Mouse (Mus musculus): ENCODE measurements at regions not wholly inside any gene's neighbourhood (a gene's known extent, or its start where the extent isn't known, plus 50 kb on each side); places are given as distances from the start of the nearest gene placed in this dataset.

GRCm38 (mm10) chr1:113358242-113358641, 1493.5 kb upstream of the Dsel start:
- Histone ChIP-seq H3K4me3 (replicated peaks in 1 of 3; ENCODE audit: low read depth in 2 of 3, low read length in 2 of 3, poor library complexity in 1 of 3) (no peak overlapping the region), H3K4me1 (ENCODE audit: control insufficient read depth in 1 of 2, insufficient read depth in 2 of 2) (no peaks in the 10 kb centered on the region), H3K27me3 (replicated peaks) (no peaks in the 10 kb centered on the region), H3K79me2 (replicated peaks; ENCODE audit: control insufficient read depth, extremely low read depth, insufficient read depth, poor library complexity, severe bottlenecking) (no peaks in the 10 kb centered on the region), H3K9ac (ENCODE audit: insufficient read depth, low read depth) (no peak overlapping the region), H3K4me2 (ENCODE audit: insufficient read depth, low read depth, poor library complexity, severe bottlenecking) (no peak overlapping the region), H3K9me3 (replicated peaks; ENCODE audit: low read length) (peaks cover 30% of the 10 kb centered on the region), H3K27ac (ENCODE audit: insufficient read depth, low read depth) (no peak overlapping the region), H3K36me3 (replicated peaks in 1 of 2; ENCODE audit: control insufficient read depth in 1 of 2, insufficient read depth in 1 of 2, low read length in 1 of 2) (no peaks in the 10 kb centered on the region)
- dilution Hi-C loops (cut with MboI; ENCODE audit: extremely low pct_ligation_motif_present, extremely low pct_unique_long_range_greater_than_20kb, low sequenced_read_pairs) (no loop called here), in situ Hi-C loops (cut with MboI; ENCODE audit: low pct_ligation_motif_present, low pct_unique_long_range_greater_than_20kb, low sequenced_read_pairs) (no loop called here)
- no peak for DNase-seq (ENCODE audit: extremely low read depth)
- TF ChIP-seq USF1 (IDR thresholded peaks at IDR 0.05; ENCODE audit: low read depth, low read length) (no peak), BHLHE40 (IDR thresholded peaks at IDR 0.05; ENCODE audit: low read depth, low read length) (no peak), CHD2 (IDR thresholded peaks at IDR 0.05; ENCODE audit: low read length) (no peak), ELF1 (IDR thresholded peaks at IDR 0.05; ENCODE audit: low read depth, low read length) (no peak), JUND (conservative IDR thresholded peaks at IDR 0.05; ENCODE audit: low read depth, low read length) (no peak), IRF4 (IDR thresholded peaks at IDR 0.05; ENCODE audit: low read depth, low read length) (no peak), E2F4 (IDR thresholded peaks at IDR 0.05; ENCODE audit: insufficient replicate concordance, low read depth, low read length) (no peak), JUN (IDR thresholded peaks at IDR 0.05; ENCODE audit: insufficient read depth, low read depth, low read length) (no peak), ZC3H11A (IDR thresholded peaks at IDR 0.05; ENCODE audit: low read depth, low read length) (no peak), CTCF (conservative IDR thresholded peaks at IDR 0.05 in 1 of 2, IDR thresholded peaks at IDR 0.05 in 1 of 2; ENCODE audit: low read depth in 2 of 2, low read length in 2 of 2) (no peak), MAFK (IDR thresholded peaks at IDR 0.05; ENCODE audit: insufficient replicate concordance, low read length) (no peak), MXI1 (IDR thresholded peaks at IDR 0.05; ENCODE audit: low read depth, low read length) (no peak), ETS1 (conservative IDR thresholded peaks at IDR 0.05; ENCODE audit: low read depth, low read length) (no peak), MYC (IDR thresholded peaks at IDR 0.05; ENCODE audit: low read depth, low read length) (no peak), USF2 (conservative IDR thresholded peaks at IDR 0.05; ENCODE audit: low read depth, low read length) (no peak), MAX (IDR thresholded peaks at IDR 0.05; ENCODE audit: low read length) (no peak), POLR2AphosphoS2 (IDR thresholded peaks at IDR 0.05; ENCODE audit: low read depth, low read length) (no peak)

GRCm38 (mm10) chr1:113308037-113308436, 1443.3 kb upstream of the Dsel start:
- no peak overlapping the region for H3K9ac ChIP-seq (ENCODE audit: insufficient read depth, low read depth)
- H3K9me3 ChIP-seq (replicated peaks; ENCODE audit: low read length), result peaks cover 26% of the 10 kb centered on the region
- no peak overlapping the region for H3K4me3 ChIP-seq (replicated peaks in 1 of 3; ENCODE audit: low read depth in 2 of 3, low read length in 2 of 3, poor library complexity in 1 of 3)
- H3K4me1 ChIP-seq (ENCODE audit: control insufficient read depth in 1 of 2, insufficient read depth in 2 of 2), result no peaks in the 10 kb centered on the region
- DNase-seq (ENCODE audit: extremely low read depth), result no peak
- H3K27me3 ChIP-seq (replicated peaks), result no peaks in the 10 kb centered on the region
- dilution Hi-C loops (cut with MboI; ENCODE audit: extremely low pct_ligation_motif_present, extremely low pct_unique_long_range_greater_than_20kb, low sequenced_read_pairs) (no loop called here), in situ Hi-C loops (cut with MboI; ENCODE audit: low pct_ligation_motif_present, low pct_unique_long_range_greater_than_20kb, low sequenced_read_pairs) (no loop called here)
- no peak overlapping the region for H3K4me2 ChIP-seq (ENCODE audit: insufficient read depth, low read depth, poor library complexity, severe bottlenecking)
- H3K27ac ChIP-seq (ENCODE audit: insufficient read depth, low read depth), result no peak overlapping the region
- no peaks in the 10 kb centered on the region for H3K36me3 ChIP-seq (replicated peaks in 1 of 2; ENCODE audit: control insufficient read depth in 1 of 2, insufficient read depth in 1 of 2, low read length in 1 of 2)
- TF ChIP-seq MAX (IDR thresholded peaks at IDR 0.05; ENCODE audit: low read length) (no peak), MEF2A (IDR thresholded peaks at IDR 0.05; ENCODE audit: borderline replicate concordance, low read depth, low read length) (no peak), ZMIZ1 (IDR thresholded peaks at IDR 0.05; ENCODE audit: low read depth, low read length) (no peak), HCFC1 (IDR thresholded peaks at IDR 0.05; ENCODE audit: low read depth, low read length) (no peak), KAT2A (IDR thresholded peaks at IDR 0.05; ENCODE audit: insufficient replicate concordance, low read length) (no peak), CHD1 (IDR thresholded peaks at IDR 0.05; ENCODE audit: low read depth, low read length) (no peak), JUN (IDR thresholded peaks at IDR 0.05; ENCODE audit: insufficient read depth, low read depth, low read length) (no peak), ZNF384 (IDR thresholded peaks at IDR 0.05; ENCODE audit: low read depth, low read length) (no peak)
- no peaks in the 10 kb centered on the region for H3K79me2 ChIP-seq (replicated peaks; ENCODE audit: control insufficient read depth, extremely low read depth, insufficient read depth, poor library complexity, severe bottlenecking)
